Mouse (Mus musculus) MEL (cell line): ENCODE measurements around the gene March6. TPM values are rescaled to one million over a fixed set of nuclear protein-coding genes. Genes with fewer than 3 reads are reported as not detected.
A peak's percentile ranks its signal among the peaks of the same experiment; 100 is the strongest.

Experiments used
- DNase-seq: peaks from one replicate; pipeline ENCODE4 v3.0.0; 2011; ENCODE audit warnings: low read depth, low spot score
- H3K27ac ChIP-seq: 2 replicates; pipeline ENCODE4 v1.5.1; 2012; ENCODE audit warnings: low read depth, mild to moderate bottlenecking, control low read depth, low read length, moderate library complexity; ENCODE audit not compliant: control insufficient read depth
- H3K27me3 ChIP-seq, 2 experiments: fragments of 150-350 bp in 1 of 2; sonication (generic) in 1 of 2; 2 replicates each; pipeline ENCODE4 v1.6.1; 2012; ENCODE audit warnings: low read length in 2 of 2, mild to moderate bottlenecking in 2 of 2, improper control_type of control experiment in 1 of 2, moderate library complexity in 1 of 2; ENCODE audit not compliant: insufficient read depth in 2 of 2, control insufficient read depth in 1 of 2
- H3K36me3 ChIP-seq, 2 experiments: 2 replicates each; pipeline ENCODE4 v1.6.1; 2012 to 2014; ENCODE audit warnings: low read length in 2 of 2, improper control_type of control experiment in 1 of 2, inconsistent platforms in 1 of 2, mild to moderate bottlenecking in 1 of 2; ENCODE audit not compliant: insufficient read depth in 2 of 2, control insufficient read depth in 1 of 2
- H3K4me1 ChIP-seq, 2 experiments: fragments of 150-350 bp in 1 of 2; sonication (generic) in 1 of 2; 2 replicates each; pipeline ENCODE4 v1.6.1; 2012; ENCODE audit warnings: low read length in 2 of 2, improper control_type of control experiment in 1 of 2, mild to moderate bottlenecking in 1 of 2; ENCODE audit not compliant: insufficient read depth in 2 of 2, control insufficient read depth in 1 of 2
- H3K4me3 ChIP-seq, 2 experiments: fragments of 150-350 bp in 1 of 2; sonication (generic) in 1 of 2; 2 replicates each; pipeline ENCODE4 v1.5.1; 2012; ENCODE audit warnings: low read depth in 2 of 2, low read length in 2 of 2, mild to moderate bottlenecking in 2 of 2, moderate library complexity in 2 of 2, control low read depth in 1 of 2, improper control_type of control experiment in 1 of 2; ENCODE audit not compliant: control insufficient read depth in 1 of 2, insufficient read depth in 1 of 2
- H3K79me2 ChIP-seq: 2 replicates; pipeline ENCODE4 v1.6.1; 2012; ENCODE audit warnings: mild to moderate bottlenecking, low read length, moderate library complexity; ENCODE audit not compliant: control insufficient read depth, poor library complexity, insufficient read depth
- H3K9ac ChIP-seq: 2 replicates; pipeline ENCODE4 v1.6.1; 2012; ENCODE audit warnings: low read depth, mild to moderate bottlenecking, control low read depth, low read length, moderate library complexity; ENCODE audit not compliant: control insufficient read depth, poor library complexity, severe bottlenecking
- H3K9me3 ChIP-seq: fragments of 150-350 bp; sonication (generic); replicated peaks from 2 replicates; pipeline ENCODE4 v1.6.1; 2012; ENCODE audit warnings: mild to moderate bottlenecking, low read length, improper control_type of control experiment, moderate library complexity; ENCODE audit not compliant: insufficient read depth
- CHD1 ChIP-seq: IDR thresholded peaks from 2 replicates; pipeline ENCODE4 v1.6.1; 2012; ENCODE audit warnings: low read depth, mild to moderate bottlenecking, inconsistent platforms, low read length, improper control_type of control experiment
- CHD2 ChIP-seq: IDR thresholded peaks from 2 replicates; pipeline ENCODE4 v1.6.1; 2011; ENCODE audit warnings: low read length, improper control_type of control experiment
- CTCF ChIP-seq, 3 experiments: IDR thresholded peaks in 2 of 3; conservative IDR thresholded peaks in 1 of 3; 2 replicates each; pipeline ENCODE4 v1.5.1; 2011 to 2012; ENCODE audit warnings: low read length in 3 of 3, low read depth in 2 of 3, mild to moderate bottlenecking in 2 of 3, improper control_type of control experiment in 1 of 3, inconsistent platforms in 1 of 3, mixed read lengths in 1 of 3, moderate library complexity in 1 of 3; ENCODE audit not compliant: control insufficient read depth in 1 of 3, insufficient read depth in 1 of 3, poor library complexity in 1 of 3, severe bottlenecking in 1 of 3
- ELF1 ChIP-seq: IDR thresholded peaks from 2 replicates; pipeline ENCODE4 v1.6.1; 2014; ENCODE audit warnings: low read depth, mild to moderate bottlenecking, inconsistent platforms, low read length, improper control_type of control experiment, moderate library complexity
- EP300 ChIP-seq, 2 experiments: IDR thresholded peaks; 2 replicates each; pipeline ENCODE4 v1.6.1; 2011; ENCODE audit warnings: improper control_type of control experiment in 2 of 2, low read length in 2 of 2, low read depth in 1 of 2, mild to moderate bottlenecking in 1 of 2
- ETS1 ChIP-seq: IDR thresholded peaks from 2 replicates; pipeline ENCODE4 v1.6.1; 2012; ENCODE audit warnings: low read depth, mild to moderate bottlenecking, inconsistent platforms, low read length, improper control_type of control experiment, moderate library complexity
- GATA1 ChIP-seq: IDR thresholded peaks from 2 replicates; pipeline ENCODE4 v1.6.1; 2011; ENCODE audit warnings: low read depth, low read length, improper control_type of control experiment
- JUND ChIP-seq: IDR thresholded peaks from 2 replicates; pipeline ENCODE4 v1.6.1; 2011; ENCODE audit warnings: low read depth, mild to moderate bottlenecking, improper control_type of control experiment, low read length
- KAT2A ChIP-seq: conservative IDR thresholded peaks from 2 replicates; pipeline ENCODE4 v1.6.1; 2012; ENCODE audit warnings: low read depth, low read length, improper control_type of control experiment, inconsistent platforms
- MAFK ChIP-seq: IDR thresholded peaks from 2 replicates; pipeline ENCODE4 v1.6.1; 2011; ENCODE audit warnings: low read depth, mild to moderate bottlenecking, low read length, improper control_type of control experiment, borderline replicate concordance
- MAZ ChIP-seq: IDR thresholded peaks from 2 replicates; pipeline ENCODE4 v1.6.1; 2012; ENCODE audit warnings: low read depth, mild to moderate bottlenecking, inconsistent platforms, low read length, improper control_type of control experiment
- MEF2A ChIP-seq: IDR thresholded peaks from 2 replicates; pipeline ENCODE4 v1.6.1; 2014; ENCODE audit warnings: low read depth, mild to moderate bottlenecking, inconsistent platforms, low read length, improper control_type of control experiment; ENCODE audit not compliant: poor library complexity, insufficient replicate concordance, severe bottlenecking; ENCODE audit errors: extremely low read depth
- MXI1 ChIP-seq: IDR thresholded peaks from 2 replicates; pipeline ENCODE4 v1.6.1; 2011; ENCODE audit warnings: mild to moderate bottlenecking, low read depth, low read length, improper control_type of control experiment
- MYB ChIP-seq: IDR thresholded peaks from 2 replicates; pipeline ENCODE4 v1.6.1; 2011; ENCODE audit warnings: mild to moderate bottlenecking, low read depth, low read length, improper control_type of control experiment
- POLR2AphosphoS2 ChIP-seq: IDR thresholded peaks from 2 replicates; pipeline ENCODE4 v1.6.1; 2011; ENCODE audit warnings: low read length, improper control_type of control experiment
- POLR2AphosphoS5 ChIP-seq: IDR thresholded peaks from 2 replicates; pipeline ENCODE4 v1.6.1; 2012; ENCODE audit warnings: low read depth, borderline replicate concordance, mild to moderate bottlenecking, inconsistent platforms, low read length, moderate library complexity, mixed read lengths
- RCOR1 ChIP-seq: IDR thresholded peaks from 2 replicates; pipeline ENCODE4 v1.6.1; 2012; ENCODE audit warnings: low read depth, mild to moderate bottlenecking, inconsistent platforms, low read length, improper control_type of control experiment
- SIN3A ChIP-seq: IDR thresholded peaks from 2 replicates; pipeline ENCODE4 v1.6.1; 2012; ENCODE audit warnings: low read length, improper control_type of control experiment, inconsistent platforms
- TAL1 ChIP-seq: IDR thresholded peaks from 2 replicates; pipeline ENCODE4 v1.6.1; 2012; ENCODE audit warnings: mild to moderate bottlenecking, inconsistent platforms, low read length, moderate library complexity, mixed read lengths
- TCF12 ChIP-seq: IDR thresholded peaks from 2 replicates; pipeline ENCODE4 v1.6.1; 2014; ENCODE audit warnings: low read depth, mild to moderate bottlenecking, inconsistent platforms, low read length, improper control_type of control experiment, moderate library complexity
- ZC3H11A ChIP-seq: IDR thresholded peaks from 2 replicates; pipeline ENCODE4 v1.6.1; 2012; ENCODE audit warnings: low read depth, mild to moderate bottlenecking, inconsistent platforms, low read length, improper control_type of control experiment
- ZNF384 ChIP-seq: IDR thresholded peaks from 2 replicates; pipeline ENCODE4 v1.6.1; 2012; ENCODE audit warnings: low read depth, mild to moderate bottlenecking, inconsistent platforms, low read length, improper control_type of control experiment
- polyA plus RNA-seq, 2 experiments: library from polyadenylated mRNA; stranded (reverse) in 1 of 2; unstranded in 1 of 2; fragments of >175 nt in 1 of 2; fragments of >200 nt in 1 of 2; gene quantifications; 2 replicates each; pipeline versions ENCODE4 v1.2.1 to v1.2.4; 2012; ENCODE audit warnings: low replicate concordance in 2 of 2, low read depth in 1 of 2; ENCODE audit not compliant: insufficient read length in 2 of 2, insufficient read depth in 1 of 2, missing spikeins in 1 of 2
- total RNA-seq: library from RNA; depleted of rRNA; stranded (reverse); fragments of 300-350 nt; gene quantifications from 2 replicates; pipeline ENCODE4 v1.2.3, GENCODE M21; 2012

Gene March6
- total and polyA plus RNA-seq, 3 experiments: 37.9 to 114 (median 62.5) TPM

DNA sequence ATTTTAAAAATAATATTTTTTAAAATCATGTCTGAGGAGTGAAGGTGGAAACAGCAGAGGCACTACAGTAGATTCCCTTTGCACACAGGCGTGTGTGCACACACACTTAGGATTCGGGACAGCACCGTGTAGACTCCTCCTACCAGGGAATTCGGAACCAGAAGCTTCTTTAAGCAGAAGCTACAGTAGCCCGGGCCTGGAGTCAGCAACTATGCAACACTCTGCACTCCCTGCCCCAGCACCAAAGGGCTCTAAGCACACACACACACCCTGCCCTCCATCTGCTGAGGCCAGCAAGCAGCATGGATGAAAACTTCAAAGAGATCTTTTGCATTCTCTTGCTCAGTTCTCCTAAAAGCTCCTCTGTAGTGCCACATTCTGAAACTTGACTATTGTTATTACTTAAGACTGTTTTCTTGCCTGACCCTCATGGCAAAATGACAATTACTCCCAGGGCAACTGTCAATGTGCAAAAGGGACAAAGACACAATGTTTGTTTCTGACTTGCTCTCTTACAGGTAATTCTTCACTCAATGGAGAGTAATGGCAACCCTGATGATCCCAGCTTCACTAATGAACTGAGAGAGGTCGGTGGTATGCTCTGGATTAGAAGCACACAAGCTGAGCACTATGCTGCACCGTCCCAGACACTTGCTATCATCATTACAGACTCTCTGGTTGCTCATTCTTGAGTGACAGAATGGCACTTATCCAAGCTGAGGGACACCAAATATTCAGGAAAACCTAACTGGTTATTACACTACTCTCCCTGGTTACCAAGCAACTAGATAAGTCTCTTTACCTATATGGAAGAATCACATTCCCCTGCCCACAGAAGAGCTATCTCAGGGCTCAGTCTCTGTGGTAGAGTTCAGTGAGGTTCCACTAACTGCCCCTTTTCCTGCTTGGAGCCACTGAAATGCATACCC lies 20.1 kb downstream of the March6 start:
- TF ChIP-seq CHD2 (no peak), ELF1 (no peak), POLR2AphosphoS5 (no peak), RCOR1 (peak; percentile 15; the same call in 1 of the 2 replicates), TCF12 (no peak), TAL1 (no peak), CTCF (IDR thresholded peaks at IDR 0.05 in 2 of 3, conservative IDR thresholded peaks at IDR 0.05 in 1 of 3; ENCODE audit: control insufficient read depth in 1 of 3, insufficient read depth in 1 of 3, low read depth in 2 of 3, low read length in 3 of 3, poor library complexity in 1 of 3, severe bottlenecking in 1 of 3) (no peak), MEF2A (no peak), CHD1 (0 out of 2 replicates have a peak, but pooled peaks have one; percentile 62), SIN3A (peak; percentile 25; the same call in 1 of the 2 replicates), MAFK (no peak), MXI1 (no peak), KAT2A (no peak), MAZ (no peak), POLR2AphosphoS2 (no peak)
- Histone ChIP-seq H3K9me3 (no peaks in the 10 kb centered on the region), H3K27ac (no peak overlapping the region), H3K79me2 (peaks cover 51% of the 10 kb centered on the region), H3K27me3 (no peaks in the 10 kb centered on the region), H3K9ac (no peak overlapping the region), H3K4me1 (peaks cover 25 to 34% of the 10 kb centered on the region in 2 experiments), H3K4me3 (no peak overlapping the region), H3K36me3 (peaks cover 11 to 51% of the 10 kb centered on the region in 2 experiments)
- peak; percentile 59 for DNase-seq

DNA sequence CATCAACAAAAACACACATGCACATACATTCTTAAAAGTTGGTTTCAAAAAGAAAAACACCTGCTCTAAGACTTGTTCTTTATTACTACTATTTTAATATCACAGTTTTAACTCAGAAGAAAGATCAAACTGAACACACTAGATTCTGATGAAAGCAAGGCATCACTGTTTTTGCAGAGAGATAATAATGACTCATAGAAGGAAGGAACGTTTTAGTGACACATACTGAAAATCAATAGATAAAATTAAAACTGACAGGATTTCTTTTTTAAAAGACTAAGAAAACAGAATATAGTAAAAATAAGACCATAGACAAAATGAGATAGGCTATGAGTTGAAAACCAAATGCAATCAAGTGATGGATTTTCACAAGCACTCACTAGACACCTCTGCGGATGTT lies 25.8 kb downstream of the March6 start:
- 0 out of 2 replicates have a peak, but pooled peaks have one; percentile 52 for TF ChIP-seq MYB
- TF ChIP-seq ZC3H11A: no peak
- TF ChIP-seq TCF12: peak; percentile 60; the same call in 1 of the 2 replicates
- no peak for TF ChIP-seq ZNF384
- TF ChIP-seq RCOR1: peak; percentile 72
- TF ChIP-seq GATA1: peak; percentile 72
- TF ChIP-seq JUND: peak; percentile 58; the same call in 1 of the 2 replicates
- TF ChIP-seq ETS1: peak; percentile 67
- TF ChIP-seq EP300 (IDR thresholded peaks at IDR 0.05; ENCODE audit: low read depth in 1 of 2, low read length in 2 of 2): peak; percentile 78 to 83; a peak in 3 of 4 replicates
- no peak for TF ChIP-seq CTCF (IDR thresholded peaks at IDR 0.05 in 2 of 3, conservative IDR thresholded peaks at IDR 0.05 in 1 of 3; ENCODE audit: control insufficient read depth in 1 of 3, insufficient read depth in 1 of 3, low read depth in 2 of 3, low read length in 3 of 3, poor library complexity in 1 of 3, severe bottlenecking in 1 of 3)
- Histone ChIP-seq H3K9ac (no peak overlapping the region), H3K4me3 (no peak overlapping the region), H3K9me3 (no peaks in the 10 kb centered on the region), H3K79me2 (peaks cover 9% of the 10 kb centered on the region), H3K27me3 (no peaks in the 10 kb centered on the region), H3K27ac (peak overlapping the region; percentile 52), H3K36me3 (peaks cover 38 to 43% of the 10 kb centered on the region in 2 experiments), H3K4me1 (peaks cover 27 to 37% of the 10 kb centered on the region in 2 experiments)
- DNase-seq: peak; percentile 36
